Mouse (Mus musculus): ENCODE data around the gene Brap.

GRCm38 (mm10) chr5:121721841-121722240 lies 61.5 kb downstream of the Brap start:
- TF ChIP-seq POLR2A (IDR thresholded peaks at IDR 0.05; ENCODE audit: control insufficient read depth, extremely low read depth, insufficient read depth, low read length, poor library complexity) = no peak
- no peak for TF ChIP-seq CTCF (IDR thresholded peaks at IDR 0.05; ENCODE audit: borderline replicate concordance, control insufficient read depth, extremely low read depth, insufficient read depth, low read length, poor library complexity)
